Mouse (Mus musculus) ES-E14 (cell line): ENCODE measurements around the gene Krtap5-2. TPM values are rescaled to one million over a fixed set of nuclear protein-coding genes. Genes with fewer than 3 reads are reported as not detected.
A peak's percentile ranks its signal among the peaks of the same experiment; 100 is the strongest.
"Not testable (repeated sequence)": the region's sequence is repeated elsewhere in the genome, so short reads cannot be mapped to it uniquely, and the experiment has no call there.

ENCODE experiments used
- DNase-seq: peaks from one replicate; pipeline ENCODE4 v3.0.0-alpha.2; 2013; ENCODE audit warnings: low read depth, low spot score
- H3K27ac ChIP-seq: 2 replicates; pipeline ENCODE4 v1.5.1; 2012; ENCODE audit warnings: low read depth, mild to moderate bottlenecking, low read length, moderate library complexity, mixed read lengths; ENCODE audit not compliant: poor library complexity, insufficient read depth, severe bottlenecking
- H3K36me3 ChIP-seq: 2 replicates; pipeline ENCODE4 v1.6.1; 2012; ENCODE audit warnings: mild to moderate bottlenecking, low read length, moderate library complexity, mixed read lengths; ENCODE audit not compliant: control insufficient read depth, poor library complexity, insufficient read depth, severe bottlenecking
- H3K4me1 ChIP-seq, 2 experiments: fragments of 150-350 bp in 1 of 2; sonication (generic) in 1 of 2; 2 replicates each; pipeline ENCODE4 v1.6.1; 2012; ENCODE audit warnings: low read length in 2 of 2, mild to moderate bottlenecking in 1 of 2, mixed read lengths in 1 of 2; ENCODE audit not compliant: control insufficient read depth in 2 of 2, insufficient read depth in 2 of 2, poor library complexity in 1 of 2
- H3K4me3 ChIP-seq, 2 experiments: fragments of 150-350 bp in 1 of 2; sonication (generic) in 1 of 2; 2 replicates each; pipeline ENCODE4 v1.5.1; 2012; ENCODE audit warnings: low read length in 2 of 2, low read depth in 1 of 2, mild to moderate bottlenecking in 1 of 2, mixed read lengths in 1 of 2; ENCODE audit not compliant: insufficient read depth in 1 of 2, poor library complexity in 1 of 2, severe bottlenecking in 1 of 2
- H3K9ac ChIP-seq: 2 replicates; pipeline ENCODE4 v1.6.1; 2012; ENCODE audit warnings: low read depth, mild to moderate bottlenecking, low read length, mixed read lengths; ENCODE audit not compliant: poor library complexity, insufficient read depth, severe bottlenecking
- H3K9me3 ChIP-seq: fragments of 150-350 bp; sonication (generic); 2 replicates; pipeline ENCODE4 v1.6.1; 2012; ENCODE audit warnings: low read depth, mild to moderate bottlenecking, low read length; ENCODE audit not compliant: control insufficient read depth, insufficient read depth
- CHD2 ChIP-seq: IDR thresholded peaks from 2 replicates; pipeline ENCODE4 v1.6.1; 2014; ENCODE audit warnings: mild to moderate bottlenecking, low read depth, low read length, inconsistent platforms
- HCFC1 ChIP-seq: IDR thresholded peaks from 2 replicates; pipeline ENCODE4 v1.6.1; 2012; ENCODE audit warnings: low read length, inconsistent platforms, borderline replicate concordance; ENCODE audit not compliant: insufficient read depth
- MAFK ChIP-seq: IDR thresholded peaks from 2 replicates; pipeline ENCODE4 v1.6.1; 2014; ENCODE audit warnings: mild to moderate bottlenecking, low read depth, low read length, inconsistent platforms; ENCODE audit not compliant: insufficient read depth
- ZC3H11A ChIP-seq: IDR thresholded peaks from 2 replicates; pipeline ENCODE4 v1.6.1; 2012; ENCODE audit warnings: low read depth, mild to moderate bottlenecking, inconsistent platforms, low read length, borderline replicate concordance
- ZNF384 ChIP-seq: IDR thresholded peaks from 2 replicates; pipeline ENCODE4 v1.6.1; 2012; ENCODE audit warnings: low read depth, low read length, inconsistent platforms
- in situ Hi-C, 2 experiments: fragments of 600-800 bp; cut with MboI; formaldehyde crosslinking; loops; one replicate each; pipeline ENCODE4 v1.15.1; 2025; ENCODE audit warnings: low sequenced_read_pairs in 2 of 2, inconsistent platforms in 1 of 2; ENCODE audit not compliant: unreplicated experiment in 2 of 2
- total RNA-seq: library from RNA; depleted of rRNA; stranded (reverse); fragments of 300-350 nt; gene quantifications from 2 replicates; pipeline ENCODE4 v1.2.3, GENCODE M21; 2012

Gene Krtap5-2
- total RNA-seq, 1 experiment: not detected

- no peak for TF ChIP-seq HCFC1
- TF ChIP-seq ZNF384: no peak
- no peak for TF ChIP-seq ZC3H11A
- no peak for TF ChIP-seq MAFK
- no peak for TF ChIP-seq CHD2
- DNase-seq: no peak
- H3K27ac ChIP-seq: no peak overlapping the region
- H3K9ac ChIP-seq: no peak overlapping the region
- no peak overlapping the region for H3K4me3 ChIP-seq
- in situ Hi-C loops: no loop called here
- H3K36me3 ChIP-seq: no peaks in the 10 kb centered on the region
- H3K4me1 ChIP-seq: no peaks in the 10 kb centered on the region
- no peaks in the 10 kb centered on the region for H3K9me3 ChIP-seq
These were observed 5.2 kb upstream of the Krtap5-2 start for GRCm38 (mm10) chr7:142181021-142181420.

GRCm38 (mm10) chr7:142178685-142179084, 2.9 kb upstream of the Krtap5-2 start:
- Histone ChIP-seq H3K27ac (no peak overlapping the region), H3K4me3 (no peak overlapping the region), H3K9ac (no peak overlapping the region), H3K9me3 (no peaks in the 10 kb centered on the region), H3K36me3 (no peaks in the 10 kb centered on the region), H3K4me1 (no peaks in the 10 kb centered on the region)
- in situ Hi-C loops: no loop called here
- DNase-seq: no peak
- TF ChIP-seq HCFC1: no peak
- TF ChIP-seq ZC3H11A: no peak
- TF ChIP-seq ZNF384: no peak
- TF ChIP-seq MAFK: no peak
- TF ChIP-seq CHD2: no peak

- DNase-seq: peak; percentile 20
- no peaks in the 10 kb centered on the region for H3K4me1 ChIP-seq
- H3K4me3 ChIP-seq: no peak overlapping the region
- H3K9me3 ChIP-seq: no peaks in the 10 kb centered on the region
- in situ Hi-C loops: no loop called here
- H3K27ac ChIP-seq: no peak overlapping the region
- no peak for TF ChIP-seq MAFK
- TF ChIP-seq ZC3H11A: 0 out of 2 replicates have a peak, but pooled peaks have one; percentile 29
- no peak for TF ChIP-seq CHD2
- no peak for TF ChIP-seq HCFC1
- TF ChIP-seq ZNF384: no peak
- no peak overlapping the region for H3K9ac ChIP-seq
- no peaks in the 10 kb centered on the region for H3K36me3 ChIP-seq
These were observed 6.0 kb downstream of the Krtap5-2 start for GRCm38 (mm10) chr7:142169836-142170235.

- H3K4me1 ChIP-seq, H3K9ac ChIP-seq, DNase-seq, H3K4me3 ChIP-seq, H3K27ac ChIP-seq, H3K9me3 ChIP-seq, in situ Hi-C loops, H3K36me3 ChIP-seq: not testable (repeated sequence)
These were observed 10.2 kb downstream of the Krtap5-2 start, which contains the start of gene Gm4553 for GRCm38 (mm10) chr7:142165639-142166038. TSS of gene Gm4553 (minus strand) at chr7:142165739.

GRCm38 (mm10) chr7:142159366-142159765, 16.4 kb downstream of the Krtap5-2 start:
- in situ Hi-C loops: no loop called here
- Histone ChIP-seq H3K9ac (no peak overlapping the region), H3K4me3 (no peak overlapping the region), H3K36me3 (no peaks in the 10 kb centered on the region), H3K9me3 (no peaks in the 10 kb centered on the region), H3K27ac (no peak overlapping the region), H3K4me1 (no peaks in the 10 kb centered on the region)
- no peak for TF ChIP-seq MAFK
- no peak for TF ChIP-seq ZNF384
- TF ChIP-seq ZC3H11A: no peak
- TF ChIP-seq HCFC1: no peak
- TF ChIP-seq CHD2: no peak
- DNase-seq: no peak

GRCm38 (mm10) chr7:142157013-142157412, 18.8 kb downstream of the Krtap5-2 start, which contains the start of gene Gm29735:
TSS of gene Gm29735 (minus strand) at chr7:142157113.
- H3K9me3 ChIP-seq, in situ Hi-C loops, H3K4me1 ChIP-seq, H3K9ac ChIP-seq, H3K27ac ChIP-seq, H3K36me3 ChIP-seq, H3K4me3 ChIP-seq, DNase-seq: not testable (repeated sequence)
